Mouse (Mus musculus) megakaryocyte, embryonic 14.5 days (primary cell): ENCODE measurements around the gene Gaa.

Experiments
- FLI1 ChIP-seq: IDR thresholded peaks from 2 replicates; pipeline ENCODE4 v1.6.1; 2012; ENCODE audit warnings: low read length, inconsistent platforms, mixed read lengths
- GATA1 ChIP-seq: IDR thresholded peaks from 3 replicates; pipeline ENCODE4 v1.6.1; 2012; ENCODE audit warnings: mixed read lengths, low read length, inconsistent platforms, borderline replicate concordance

DNA sequence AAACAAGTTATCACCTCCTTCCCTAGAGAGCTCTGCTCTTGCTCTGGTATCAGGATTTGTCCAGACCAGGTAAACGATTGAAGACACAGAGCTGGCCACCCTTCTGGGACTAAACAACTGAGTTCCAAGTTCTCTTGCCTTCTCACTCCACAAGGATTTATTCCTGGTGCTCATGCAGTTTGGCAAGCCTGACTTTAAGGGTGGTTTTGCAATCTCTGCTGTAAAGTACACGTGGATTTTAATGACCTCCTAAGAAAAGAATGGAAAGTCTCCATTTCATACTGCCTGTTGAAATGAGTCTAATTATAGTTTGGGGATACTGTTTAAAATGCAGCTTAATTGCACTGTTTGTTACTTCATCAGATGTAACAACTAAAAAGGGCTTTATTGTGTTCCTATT, 33.3 kb downstream of the Gaa start:
- no peak for TF ChIP-seq GATA1
- no peak for TF ChIP-seq FLI1
